Mouse (Mus musculus): ENCODE results near the gene P3h2. TPM values are rescaled to one million over a fixed set of nuclear protein-coding genes. Genes with fewer than 3 reads are reported as not detected.
A peak's percentile ranks its signal among the peaks of the same experiment; 100 is the strongest.

Gene P3h2
- polyA plus RNA-seq, 1 experiment = 2.4 TPM

DNA sequence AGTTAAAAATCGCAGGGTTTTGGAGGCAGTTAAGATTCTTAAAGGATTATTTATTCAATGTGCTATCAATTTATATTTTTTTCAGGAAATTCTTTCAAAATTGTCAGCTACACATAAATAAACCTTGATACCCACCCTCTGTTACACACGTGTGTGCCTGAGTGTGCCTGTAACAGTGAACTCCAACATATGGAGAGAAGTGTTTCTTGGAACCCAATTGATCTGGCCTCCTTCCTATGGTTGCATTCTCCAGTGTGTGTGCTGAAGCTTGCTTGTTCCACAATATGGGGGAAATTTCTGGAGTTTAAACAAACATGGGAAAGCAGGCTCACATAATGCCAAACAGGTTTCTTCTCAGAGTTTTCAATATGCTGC is 63.7 kb downstream of the P3h2 start:
- TF ChIP-seq GATA1 (IDR thresholded peaks at IDR 0.05; ENCODE audit: borderline replicate concordance, low read length) = no peak
- TF ChIP-seq FLI1 (IDR thresholded peaks at IDR 0.05; ENCODE audit: low read length) = no peak
- H3K36me3 ChIP-seq (replicated peaks; ENCODE audit: low read length) = no peaks in the 10 kb centered on the region
- H3K9me3 ChIP-seq = no peaks in the 10 kb centered on the region
- H3K27me3 ChIP-seq (replicated peaks) = no peaks in the 10 kb centered on the region
- peak overlapping the region; percentile 89 for H3K4me3 ChIP-seq (replicated peaks)
- peaks cover 73% of the 10 kb centered on the region for H3K4me1 ChIP-seq

DNA sequence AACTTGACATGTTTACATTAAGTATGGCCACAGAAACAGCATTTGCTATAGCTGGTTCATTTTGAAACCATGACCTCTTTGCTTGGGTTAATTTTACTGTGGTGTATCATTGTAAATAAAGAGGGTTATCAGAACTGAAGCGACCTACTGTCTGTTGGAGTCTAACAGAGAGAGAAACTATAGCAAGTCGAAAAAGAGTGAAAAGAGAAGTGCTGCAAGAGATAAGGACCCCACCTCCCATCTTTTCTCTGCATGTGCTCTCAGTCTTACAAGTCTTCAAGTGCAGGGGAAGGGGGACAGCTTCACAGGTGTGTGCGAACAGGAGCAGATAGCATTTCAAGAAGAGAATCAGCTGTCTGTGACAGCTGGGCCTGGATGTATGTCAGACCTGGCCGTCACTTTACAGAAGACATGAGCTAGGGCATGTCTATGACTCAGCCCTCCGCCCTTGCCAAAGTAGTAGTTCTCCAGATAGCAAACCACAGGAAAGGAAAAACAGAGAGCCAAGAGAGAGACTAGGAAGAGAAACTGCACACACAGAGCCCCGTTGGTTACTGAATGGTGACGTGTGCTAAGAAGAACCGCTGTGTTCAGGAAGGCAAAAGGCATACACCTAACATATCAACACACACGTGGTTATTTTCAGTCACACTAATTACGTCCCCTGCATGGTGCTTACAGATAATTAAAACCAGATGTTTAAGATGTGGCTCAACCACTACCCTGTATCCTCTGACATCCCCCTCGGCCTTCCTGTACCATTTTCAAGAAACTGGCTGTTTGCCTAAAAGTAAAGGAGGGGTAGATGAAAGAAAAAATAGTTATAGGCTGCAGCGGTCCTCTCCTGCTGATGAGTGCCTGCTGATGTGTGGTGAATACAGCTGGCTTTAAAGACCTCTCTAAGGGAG is 64.3 kb downstream of the P3h2 start:
- Histone ChIP-seq H3K4me3 (replicated peaks) (peak overlapping the region; percentile 89), H3K9me3 (no peaks in the 10 kb centered on the region), H3K4me1 (peaks cover 78% of the 10 kb centered on the region), H3K27me3 (replicated peaks) (no peaks in the 10 kb centered on the region), H3K36me3 (replicated peaks; ENCODE audit: low read length) (no peaks in the 10 kb centered on the region)
- 0 out of 3 replicates have a peak, but pooled peaks have one; percentile 14 for TF ChIP-seq GATA1 (IDR thresholded peaks at IDR 0.05; ENCODE audit: borderline replicate concordance, low read length)
- no peak for TF ChIP-seq FLI1 (IDR thresholded peaks at IDR 0.05; ENCODE audit: low read length)

DNA sequence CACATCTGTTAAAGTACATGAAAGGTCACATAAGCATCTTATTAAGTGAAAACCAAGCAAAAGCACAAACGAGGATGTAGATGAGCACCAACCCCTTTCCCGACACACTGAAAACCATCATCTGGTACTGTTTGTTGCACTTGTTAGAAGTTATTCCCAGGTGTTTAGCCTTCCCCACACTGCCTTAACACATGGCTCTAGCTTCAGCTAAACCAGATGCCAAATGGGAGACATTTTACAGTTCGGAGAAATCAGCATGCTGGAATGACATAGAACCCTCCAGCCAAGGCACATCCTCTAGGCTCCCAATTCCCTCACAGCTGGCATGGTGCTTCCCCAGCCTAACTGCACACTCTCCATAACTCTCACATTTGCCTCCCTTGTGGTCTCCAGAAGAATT is 66.3 kb downstream of the P3h2 start:
- Histone ChIP-seq H3K27me3 (replicated peaks) (no peaks in the 10 kb centered on the region), H3K9me3 (no peaks in the 10 kb centered on the region), H3K4me1 (peaks cover 73% of the 10 kb centered on the region), H3K4me3 (replicated peaks) (no peak overlapping the region), H3K36me3 (replicated peaks; ENCODE audit: low read length) (no peaks in the 10 kb centered on the region)
- no peak for TF ChIP-seq GATA1 (IDR thresholded peaks at IDR 0.05; ENCODE audit: borderline replicate concordance, low read length)
- no peak for TF ChIP-seq FLI1 (IDR thresholded peaks at IDR 0.05; ENCODE audit: low read length)

DNA sequence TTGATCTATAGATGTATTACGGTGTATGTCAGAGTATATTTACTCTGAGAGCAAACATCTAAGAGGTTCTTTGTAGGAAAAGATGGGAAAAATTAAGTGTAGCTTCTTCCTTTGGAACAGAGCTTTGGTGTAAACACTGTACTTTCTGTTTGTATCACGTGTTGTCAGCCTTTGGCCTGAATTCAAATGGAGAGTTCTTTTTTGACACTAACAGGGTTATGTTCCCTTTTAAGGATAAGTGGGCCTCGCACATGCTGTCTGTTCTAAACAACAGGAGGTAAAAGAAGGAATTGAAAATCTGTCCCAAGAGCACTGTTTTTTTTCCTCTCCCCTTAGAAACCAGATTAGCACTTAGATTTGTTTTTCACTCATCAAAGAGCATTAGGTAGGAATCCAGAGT is 70.1 kb downstream of the P3h2 start:
- Histone ChIP-seq H3K36me3 (replicated peaks; ENCODE audit: low read length) (peaks cover 14% of the 10 kb centered on the region), H3K4me3 (replicated peaks) (no peak overlapping the region), H3K27me3 (replicated peaks) (no peaks in the 10 kb centered on the region), H3K9me3 (peaks cover 16% of the 10 kb centered on the region), H3K4me1 (peaks cover 36% of the 10 kb centered on the region)
- no peak for TF ChIP-seq FLI1 (IDR thresholded peaks at IDR 0.05; ENCODE audit: low read length)
- no peak for TF ChIP-seq GATA1 (IDR thresholded peaks at IDR 0.05; ENCODE audit: borderline replicate concordance, low read length)

DNA sequence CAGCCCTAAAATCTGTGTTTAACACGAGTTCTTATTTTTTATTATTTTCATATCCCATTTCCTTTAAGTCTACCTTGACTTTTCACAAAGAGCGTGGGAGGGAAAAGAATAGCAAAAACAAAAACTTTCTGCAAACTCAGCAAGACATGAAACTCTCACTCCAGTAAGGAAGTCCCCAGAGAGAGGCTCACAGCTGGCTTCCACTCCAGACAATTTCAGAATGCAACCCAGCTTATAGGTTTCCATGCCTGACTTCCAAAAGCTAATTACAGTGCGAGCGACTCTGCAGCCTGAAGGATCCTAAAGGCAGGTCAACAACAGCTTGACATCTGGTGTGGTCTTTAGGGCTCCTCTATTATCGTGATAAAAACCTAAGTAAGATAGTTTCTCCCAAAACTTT is 70.5 kb downstream of the P3h2 start:
- TF ChIP-seq FLI1 (IDR thresholded peaks at IDR 0.05; ENCODE audit: low read length) (no peak), GATA1 (IDR thresholded peaks at IDR 0.05; ENCODE audit: borderline replicate concordance, low read length) (no peak)
- no peak overlapping the region for H3K4me3 ChIP-seq (replicated peaks)
- peaks cover 35% of the 10 kb centered on the region for H3K4me1 ChIP-seq
- no peaks in the 10 kb centered on the region for H3K27me3 ChIP-seq (replicated peaks)
- H3K9me3 ChIP-seq = peaks cover 16% of the 10 kb centered on the region
- H3K36me3 ChIP-seq (replicated peaks; ENCODE audit: low read length) = peaks cover 14% of the 10 kb centered on the region

DNA sequence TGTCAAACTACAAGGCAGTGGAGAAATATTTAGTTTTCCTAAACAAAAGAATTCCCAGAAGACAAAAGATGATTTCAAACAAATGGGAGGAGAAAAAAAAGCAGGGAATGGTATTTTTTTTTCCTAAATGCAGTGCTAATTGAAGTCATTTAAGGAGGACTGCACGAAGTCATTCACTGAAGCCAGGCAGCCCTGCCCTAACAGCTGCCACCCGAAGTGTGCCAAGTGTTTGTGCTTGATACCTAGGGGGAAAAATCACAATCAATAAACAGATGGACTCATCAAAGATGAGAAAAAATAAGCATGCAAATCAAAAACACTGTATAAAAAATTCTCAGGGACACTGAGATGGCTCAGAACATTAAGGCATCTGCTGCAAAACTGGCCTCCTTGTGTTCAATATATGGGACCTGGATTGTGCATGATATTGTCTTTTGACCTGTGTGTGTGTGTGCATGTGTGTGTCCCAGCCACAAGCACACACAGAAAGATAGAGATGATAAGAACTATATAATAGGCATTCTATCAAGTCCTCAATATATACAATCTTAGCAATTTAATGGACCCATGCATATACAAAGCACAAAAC is 76.1 kb downstream of the P3h2 start:
- no peaks in the 10 kb centered on the region for H3K27me3 ChIP-seq (replicated peaks)
- peaks cover 16% of the 10 kb centered on the region for H3K9me3 ChIP-seq
- peaks cover 30% of the 10 kb centered on the region for H3K4me1 ChIP-seq
- TF ChIP-seq FLI1 (IDR thresholded peaks at IDR 0.05; ENCODE audit: low read length) (no peak), GATA1 (IDR thresholded peaks at IDR 0.05; ENCODE audit: borderline replicate concordance, low read length) (no peak)
- H3K4me3 ChIP-seq (replicated peaks) = no peak overlapping the region
- H3K36me3 ChIP-seq (replicated peaks; ENCODE audit: low read length) = peaks cover 14% of the 10 kb centered on the region

DNA sequence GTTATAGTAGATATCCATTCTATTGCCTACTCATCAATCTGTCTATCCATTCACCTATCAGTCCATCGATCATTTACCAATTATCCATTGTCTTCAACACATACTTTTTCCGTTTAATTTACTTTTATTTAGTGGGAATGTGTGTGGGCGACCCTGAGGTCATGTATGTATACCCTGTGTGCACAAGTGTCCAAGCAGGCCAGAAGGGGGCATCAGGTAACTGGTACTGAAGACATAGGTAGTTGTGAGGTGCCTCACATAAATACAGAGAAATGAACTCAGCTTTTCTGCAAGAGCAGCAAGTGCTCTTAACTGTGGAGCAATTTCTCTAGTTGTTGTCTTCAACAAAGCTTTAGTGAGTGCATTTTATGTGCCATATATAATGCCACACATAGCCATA is 79.2 kb downstream of the P3h2 start:
- Histone ChIP-seq H3K4me3 (replicated peaks) (no peak overlapping the region), H3K36me3 (replicated peaks; ENCODE audit: low read length) (no peaks in the 10 kb centered on the region), H3K9me3 (no peaks in the 10 kb centered on the region), H3K4me1 (peaks cover 34% of the 10 kb centered on the region), H3K27me3 (replicated peaks) (no peaks in the 10 kb centered on the region)
- no peak for TF ChIP-seq FLI1 (IDR thresholded peaks at IDR 0.05; ENCODE audit: low read length)
- TF ChIP-seq GATA1 (IDR thresholded peaks at IDR 0.05; ENCODE audit: borderline replicate concordance, low read length) = no peak

DNA sequence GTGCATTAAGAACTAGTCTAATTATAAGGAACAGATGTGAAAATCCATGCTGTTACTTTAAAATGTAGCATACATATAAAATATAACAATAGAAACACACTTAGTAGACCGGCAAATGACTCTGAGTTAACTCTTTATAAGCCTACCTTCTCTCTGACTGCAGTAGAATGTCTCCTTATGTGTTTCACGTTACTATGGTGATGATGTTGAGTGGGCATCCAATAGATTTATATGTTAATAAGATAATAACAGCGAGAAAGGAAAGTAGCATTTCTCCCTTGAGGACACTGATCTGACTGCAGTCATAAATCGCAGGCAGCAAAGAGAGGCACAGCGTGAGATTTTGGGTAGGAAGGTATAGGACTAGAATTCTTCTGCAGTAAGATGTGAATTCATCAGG is 81.0 kb downstream of the P3h2 start:
- Histone ChIP-seq H3K4me3 (replicated peaks) (no peak overlapping the region), H3K36me3 (replicated peaks; ENCODE audit: low read length) (no peaks in the 10 kb centered on the region)

DNA sequence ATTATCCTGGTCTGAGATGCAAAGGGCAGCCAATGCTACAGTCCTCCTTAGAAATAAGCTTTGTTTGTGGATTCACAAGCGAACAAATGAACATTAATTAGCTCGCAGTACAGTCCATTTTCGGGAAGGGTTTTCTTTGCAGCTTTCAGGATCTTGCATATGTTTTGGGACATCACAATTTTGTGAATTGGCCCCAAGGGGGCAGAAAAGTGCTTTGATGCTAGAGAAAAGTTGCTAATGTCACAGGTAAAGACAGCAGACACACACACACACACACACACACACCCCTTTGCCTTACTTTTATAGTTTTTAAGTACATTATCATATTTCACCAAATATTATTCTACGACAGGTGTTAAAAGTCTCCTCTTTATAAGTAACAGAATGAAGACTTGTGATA is 82.2 kb downstream of the P3h2 start:
- no peak for TF ChIP-seq GATA1 (IDR thresholded peaks at IDR 0.05; ENCODE audit: borderline replicate concordance, low read length)
- no peak for TF ChIP-seq FLI1 (IDR thresholded peaks at IDR 0.05; ENCODE audit: low read length)
- Histone ChIP-seq H3K4me3 (replicated peaks) (no peak overlapping the region), H3K4me1 (peaks cover 30% of the 10 kb centered on the region), H3K27me3 (replicated peaks) (no peaks in the 10 kb centered on the region), H3K9me3 (peaks cover 6% of the 10 kb centered on the region), H3K36me3 (replicated peaks; ENCODE audit: low read length) (no peaks in the 10 kb centered on the region)

More for the DNA sequence above, 81.0 kb downstream of the P3h2 start:
- no peak for TF ChIP-seq GATA1 (IDR thresholded peaks at IDR 0.05; ENCODE audit: borderline replicate concordance, low read length)
- no peak for TF ChIP-seq FLI1 (IDR thresholded peaks at IDR 0.05; ENCODE audit: low read length)
- peaks cover 30% of the 10 kb centered on the region for H3K4me1 ChIP-seq
- H3K9me3 ChIP-seq = peaks cover 6% of the 10 kb centered on the region
- H3K27me3 ChIP-seq (replicated peaks) = no peaks in the 10 kb centered on the region

DNA sequence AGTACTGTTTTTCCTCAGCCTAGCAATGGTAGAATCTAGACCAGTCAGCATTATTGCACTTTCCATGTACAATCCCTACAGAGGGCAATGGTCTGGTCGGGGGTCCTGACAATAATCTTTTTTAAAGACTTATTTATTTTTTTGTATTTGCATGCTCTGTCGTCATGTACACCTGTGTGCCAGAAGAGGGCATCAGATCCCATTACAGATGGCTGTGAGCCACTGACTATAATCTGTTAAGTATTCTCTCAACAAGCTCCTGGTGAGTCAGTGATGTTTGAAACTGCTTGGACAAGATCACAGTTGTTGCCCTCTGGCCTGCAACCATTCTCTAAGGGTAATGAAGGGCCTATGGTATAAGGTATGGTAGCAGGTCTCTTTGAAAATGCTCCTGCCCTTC is 83.8 kb downstream of the P3h2 start:
- no peaks in the 10 kb centered on the region for H3K27me3 ChIP-seq (replicated peaks)
- no peak for TF ChIP-seq FLI1 (IDR thresholded peaks at IDR 0.05; ENCODE audit: low read length)
- TF ChIP-seq GATA1 (IDR thresholded peaks at IDR 0.05; ENCODE audit: borderline replicate concordance, low read length) = no peak
- no peaks in the 10 kb centered on the region for H3K36me3 ChIP-seq (replicated peaks; ENCODE audit: low read length)
- peaks cover 18% of the 10 kb centered on the region; the same call in 1 of the 2 replicates for H3K4me1 ChIP-seq
- no peak overlapping the region for H3K4me3 ChIP-seq (replicated peaks)
- H3K9me3 ChIP-seq = peaks cover 6% of the 10 kb centered on the region

Measured in megakaryocyte, embryonic 14.5 days (primary cell).